Mouse (Mus musculus) hindbrain, embryonic 14.5 days (tissue): ENCODE measurements around the gene Klc2. TPM values are rescaled to one million over a fixed set of nuclear protein-coding genes. Genes with fewer than 3 reads are reported as not detected.

Experiments used
- ATAC-seq: fragments of 200-750 bp; cut with Nextera tagmentation; 2 replicates; pipeline ENCODE4 v1.8.0; 2017; ENCODE audit warnings: moderate number of reproducible peaks, mild to moderate bottlenecking, moderate TSS enrichment, moderate library complexity; ENCODE audit not compliant: low FRiP score
- DNase-seq: peaks from one replicate; pipeline ENCODE4 v3.0.0-alpha.2; 2015; ENCODE audit warnings: low spot score
- H3K27ac ChIP-seq: fragments of 300-500 bp; sonication (generic); 2 replicates; pipeline ENCODE4 v1.5.1; 2014; ENCODE audit warnings: mild to moderate bottlenecking, moderate library complexity
- H3K27me3 ChIP-seq: fragments of 300-500 bp; sonication (generic); 2 replicates; pipeline ENCODE4 v1.6.1; 2014; ENCODE audit warnings: mild to moderate bottlenecking, low read length, mixed read lengths; ENCODE audit not compliant: control insufficient read depth, insufficient read depth
- H3K36me3 ChIP-seq: fragments of 300-500 bp; sonication (generic); replicated peaks from 2 replicates; pipeline ENCODE4 v1.6.1; 2014; ENCODE audit not compliant: control insufficient read depth, insufficient read depth
- H3K4me1 ChIP-seq: fragments of 300-500 bp; sonication (generic); replicated peaks from 2 replicates; pipeline ENCODE4 v1.6.1; 2014; ENCODE audit warnings: antibody characterized with exemption, low read length, mixed read lengths; ENCODE audit not compliant: control insufficient read depth, insufficient read depth
- H3K4me2 ChIP-seq: fragments of 300-500 bp; sonication (generic); replicated peaks from 2 replicates; pipeline ENCODE4 v1.6.1; 2014; ENCODE audit warnings: mild to moderate bottlenecking, moderate library complexity
- H3K4me3 ChIP-seq: fragments of 300-500 bp; sonication (generic); replicated peaks from 2 replicates; pipeline ENCODE4 v1.5.1; 2014; ENCODE audit warnings: mild to moderate bottlenecking, low read length
- H3K9ac ChIP-seq: fragments of 300-500 bp; sonication (generic); 2 replicates; pipeline ENCODE4 v1.6.1; 2014
- H3K9me3 ChIP-seq: fragments of 300-500 bp; sonication (generic); 2 replicates; pipeline ENCODE4 v1.6.1; 2016; ENCODE audit warnings: low read length; ENCODE audit not compliant: control insufficient read depth
- WGBS: fragments of 180-500 bp; shearing (Covaris S2); extraction: QIAGEN DNeasy Blood & Tissue Kit; methylation state at CpG from one replicate; pipeline ENCODE4 v1.1.7; 2014; 5-methylcytosine and 5-hydroxymethylcytosine counted together
- polyA plus RNA-seq: library from polyadenylated mRNA; unstranded; fragments of >200 nt; fragmentation: Nextera tagmentation; extraction: Ambion mirVana; gene quantifications from 2 replicates; pipeline ENCODE4 v1.2.1, GENCODE M21; 2014

Gene Klc2
- polyA plus RNA-seq, 1 experiment from 2014 or later, result 72.7 TPM

- Histone ChIP-seq H3K9me3 (no peaks in the 10 kb centered on the region), H3K4me1 (peaks cover 22% of the 10 kb centered on the region), H3K27ac (no peak overlapping the region), H3K9ac (peak overlapping the region; percentile 47), H3K36me3 (no peaks in the 10 kb centered on the region), H3K4me3 (peak overlapping the region; percentile 40), H3K4me2 (peak overlapping the region; percentile 59), H3K27me3 (peaks cover 21% of the 10 kb centered on the region; the same call in 1 of the 2 replicates)
- 13% methylated on average over 11 of the region's 11 CpGs for WGBS
- DNase-seq, result no peak
- no peak for ATAC-seq
Observed at GRCm38 (mm10) chr19:5071077-5071476, 47.3 kb downstream of the Klc2 start.

GRCm38 (mm10) chr19:5069978-5070377, 48.4 kb downstream of the Klc2 start:
- Histone ChIP-seq H3K36me3 (no peaks in the 10 kb centered on the region), H3K27ac (no peak overlapping the region), H3K27me3 (peaks cover 21% of the 10 kb centered on the region; the same call in 1 of the 2 replicates), H3K9me3 (no peaks in the 10 kb centered on the region), H3K4me1 (peaks cover 22% of the 10 kb centered on the region), H3K4me2 (peak overlapping the region; percentile 64; the same call in 1 of the 2 replicates), H3K9ac (no peak overlapping the region), H3K4me3 (peak overlapping the region; percentile 7; the same call in 1 of the 2 replicates)
- 82% methylated on average over 7 of the region's 7 CpGs for WGBS
- ATAC-seq (no peak), DNase-seq (no peak)

GRCm38 (mm10) chr19:5069486-5069885, 48.9 kb downstream of the Klc2 start:
- H3K4me2 ChIP-seq, result peak overlapping the region; percentile 64
- 93% methylated on average over 5 of the region's 5 CpGs for WGBS
- DNase-seq (no peak), ATAC-seq (no peak)
- no peaks in the 10 kb centered on the region for H3K36me3 ChIP-seq
- H3K27me3 ChIP-seq, result peaks cover 21% of the 10 kb centered on the region; the same call in 1 of the 2 replicates
- no peak overlapping the region for H3K9ac ChIP-seq
- H3K27ac ChIP-seq, result no peak overlapping the region
- H3K4me3 ChIP-seq, result no peak overlapping the region
- H3K9me3 ChIP-seq, result no peaks in the 10 kb centered on the region
- H3K4me1 ChIP-seq, result peaks cover 22% of the 10 kb centered on the region

GRCm38 (mm10) chr19:5068570-5069234, 49.7 kb downstream of the Klc2 start:
- no peak for ATAC-seq
- Histone ChIP-seq H3K9ac (peak overlapping the region; percentile 52), H3K4me1 (peaks cover 22% of the 10 kb centered on the region), H3K36me3 (no peaks in the 10 kb centered on the region), H3K27ac (no peak overlapping the region), H3K27me3 (peaks cover 21% of the 10 kb centered on the region; the same call in 1 of the 2 replicates), H3K4me2 (peak overlapping the region; percentile 64), H3K9me3 (no peaks in the 10 kb centered on the region), H3K4me3 (peak overlapping the region; percentile 31)
- no peak for DNase-seq
- 31% methylated on average over 21 of the region's 21 CpGs for WGBS

- H3K4me1 ChIP-seq, result peaks cover 22% of the 10 kb centered on the region
- peaks cover 21% of the 10 kb centered on the region; the same call in 1 of the 2 replicates for H3K27me3 ChIP-seq
- WGBS, result under 1% methylated on average over 54 of the region's 56 CpGs
- ATAC-seq (no peak), DNase-seq (no peak)
- peak within 1 kb of the TSS; percentile 52 for H3K9ac ChIP-seq
- peak within 1 kb of the TSS; percentile 31 for H3K4me3 ChIP-seq
- H3K4me2 ChIP-seq, result peak within 1 kb of the TSS; percentile 64
- no peaks in the 10 kb centered on the region for H3K36me3 ChIP-seq
- H3K27ac ChIP-seq, result no peak within 1 kb of the TSS
- H3K9me3 ChIP-seq, result no peaks in the 10 kb centered on the region
Observed at GRCm38 (mm10) chr19:5067867-5068569, 50.3 kb downstream of the Klc2 start, which contains the start of gene Cd248. TSS of gene Cd248 (plus strand) at chr19:5068078.

- Histone ChIP-seq H3K9me3 (no peaks in the 10 kb centered on the region), H3K36me3 (no peaks in the 10 kb centered on the region), H3K27me3 (peaks cover 21% of the 10 kb centered on the region; the same call in 1 of the 2 replicates), H3K4me3 (peak overlapping the region; percentile 31; the same call in 1 of the 2 replicates), H3K4me1 (peaks cover 22% of the 10 kb centered on the region), H3K27ac (no peak overlapping the region), H3K4me2 (peak overlapping the region; percentile 64), H3K9ac (peak overlapping the region; percentile 52; the same call in 1 of the 2 replicates)
- DNase-seq (no peak), ATAC-seq (no peak)
- 11% methylated on average over 15 of the region's 15 CpGs for WGBS
Observed at GRCm38 (mm10) chr19:5067040-5067799, 51.1 kb downstream of the Klc2 start.

- Histone ChIP-seq H3K4me3 (no peak overlapping the region), H3K27me3 (peaks cover 21% of the 10 kb centered on the region; the same call in 1 of the 2 replicates), H3K4me1 (peaks cover 20% of the 10 kb centered on the region), H3K4me2 (no peak overlapping the region), H3K27ac (no peak overlapping the region), H3K36me3 (no peaks in the 10 kb centered on the region), H3K9me3 (no peaks in the 10 kb centered on the region), H3K9ac (no peak overlapping the region)
- WGBS, result 73% methylated on average over 7 of the region's 7 CpGs
- DNase-seq (no peak), ATAC-seq (no peak)
Observed at GRCm38 (mm10) chr19:5065104-5065503, 53.3 kb downstream of the Klc2 start.

GRCm38 (mm10) chr19:5062446-5062845, 55.9 kb downstream of the Klc2 start:
- no peak overlapping the region for H3K9ac ChIP-seq
- H3K4me2 ChIP-seq, result no peak overlapping the region
- ATAC-seq (no peak), DNase-seq (no peak)
- no peaks in the 10 kb centered on the region for H3K9me3 ChIP-seq
- 89% methylated on average over 6 of the region's 6 CpGs for WGBS
- peaks cover 15% of the 10 kb centered on the region; the same call in 1 of the 2 replicates for H3K4me1 ChIP-seq
- no peak overlapping the region for H3K4me3 ChIP-seq
- peaks cover 7% of the 10 kb centered on the region for H3K27me3 ChIP-seq
- no peaks in the 10 kb centered on the region for H3K36me3 ChIP-seq
- H3K27ac ChIP-seq, result no peak overlapping the region

- no peak for DNase-seq
- Histone ChIP-seq H3K4me2 (no peak overlapping the region), H3K9ac (no peak overlapping the region), H3K27ac (no peak overlapping the region), H3K9me3 (no peaks in the 10 kb centered on the region), H3K4me1 (peaks cover 13% of the 10 kb centered on the region; the same call in 1 of the 2 replicates), H3K4me3 (no peak overlapping the region), H3K36me3 (no peaks in the 10 kb centered on the region), H3K27me3 (peaks cover 3% of the 10 kb centered on the region)
- no peak for ATAC-seq
- 89% methylated on average over 5 of the region's 5 CpGs for WGBS
Observed at GRCm38 (mm10) chr19:5062041-5062440, 56.3 kb downstream of the Klc2 start.
